Mouse (Mus musculus): Measurements from ENCODE around the gene Snrnp70.

- TF ChIP-seq CTCF (IDR thresholded peaks at IDR 0.05; ENCODE audit: borderline replicate concordance, extremely low read depth, insufficient read depth, insufficient read length) (no peak), POLR2A (IDR thresholded peaks at IDR 0.05; ENCODE audit: borderline replicate concordance, extremely low read depth, insufficient read depth, insufficient read length, poor library complexity, severe bottlenecking) (no peak)
Observed at GRCm38 (mm10) chr7:45407836-45408235, 12.3 kb upstream of the Snrnp70 start.
